Mouse (Mus musculus) MEL-GATA-1-ER (cell line): ENCODE measurements around the gene As3mt.
"Not testable (repeated sequence)": the region's sequence is repeated elsewhere in the genome, so short reads cannot be mapped to it uniquely, and the experiment has no call there.

Experiments used
- DNase-seq: peaks from one replicate; pipeline ENCODE4 v3.0.0-alpha.2; 2012; ENCODE audit warnings: low read depth; ENCODE audit errors: extremely low read depth

Gene As3mt

GRCm38 (mm10) chr19:46744681-46745080 lies 37.4 kb downstream of the As3mt start:
- DNase-seq = no peak

GRCm38 (mm10) chr19:46747799-46748198 lies 40.5 kb downstream of the As3mt start:
- no peak for DNase-seq

DNA sequence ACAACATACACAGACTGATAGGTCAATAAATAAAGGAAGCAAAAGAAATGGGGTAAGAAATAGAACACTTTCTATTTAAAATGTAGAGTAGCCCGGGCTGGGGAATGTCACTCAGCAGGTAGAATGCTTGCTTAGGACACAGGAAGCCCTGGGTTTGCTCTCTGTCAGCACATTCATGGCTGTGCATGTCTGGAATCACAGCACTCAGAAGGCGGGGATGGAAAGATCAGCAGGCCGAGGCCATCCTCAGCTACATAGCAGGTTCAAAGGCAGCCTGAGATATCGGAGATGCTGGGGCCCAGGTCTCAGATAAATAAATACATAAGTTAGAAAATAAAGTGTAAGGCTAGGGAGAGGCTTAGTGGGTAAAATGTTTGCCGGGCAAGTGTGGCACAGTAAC lies 45.0 kb downstream of the As3mt start:
- no peak for DNase-seq

DNA sequence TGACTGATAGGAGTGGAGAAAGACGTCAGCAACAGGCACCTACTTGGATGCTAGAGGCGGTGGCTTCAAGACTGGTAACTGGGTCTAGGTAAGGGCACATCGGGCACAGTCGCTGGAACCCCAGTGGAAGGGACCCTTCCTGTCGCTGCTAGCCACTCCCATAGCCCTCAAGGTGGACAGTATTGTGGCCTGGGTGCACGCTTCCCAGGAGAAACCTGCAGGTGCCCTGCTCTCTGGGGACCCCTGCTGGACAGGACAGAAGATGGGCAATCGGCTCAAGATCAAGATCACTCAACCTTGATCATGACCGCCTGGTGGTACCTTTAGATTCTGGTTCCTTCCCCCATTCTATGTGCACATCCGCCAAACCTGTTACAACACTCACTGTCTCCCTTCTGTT lies 47.8 kb downstream of the As3mt start:
- DNase-seq = no peak

DNA sequence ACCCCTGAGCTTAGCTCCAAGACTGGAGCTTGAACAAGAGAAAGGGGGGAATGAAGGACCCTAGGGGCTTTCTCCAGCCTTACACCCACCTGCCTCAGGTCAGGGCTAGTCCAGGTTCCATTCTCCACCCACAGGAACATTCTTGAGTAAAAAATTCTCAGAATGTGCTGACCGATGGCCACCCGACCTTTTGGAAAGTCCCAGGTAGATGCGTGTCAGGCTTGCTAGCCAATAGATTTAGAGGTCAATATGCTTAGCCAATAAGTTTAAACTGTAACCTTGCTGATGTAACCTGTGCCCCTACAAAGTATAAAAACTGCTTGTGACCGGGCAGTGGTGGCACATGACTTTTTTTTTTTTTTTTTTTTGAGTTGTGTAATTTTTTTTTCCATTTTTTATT lies 49.0 kb downstream of the As3mt start:
- DNase-seq = no peak

DNA sequence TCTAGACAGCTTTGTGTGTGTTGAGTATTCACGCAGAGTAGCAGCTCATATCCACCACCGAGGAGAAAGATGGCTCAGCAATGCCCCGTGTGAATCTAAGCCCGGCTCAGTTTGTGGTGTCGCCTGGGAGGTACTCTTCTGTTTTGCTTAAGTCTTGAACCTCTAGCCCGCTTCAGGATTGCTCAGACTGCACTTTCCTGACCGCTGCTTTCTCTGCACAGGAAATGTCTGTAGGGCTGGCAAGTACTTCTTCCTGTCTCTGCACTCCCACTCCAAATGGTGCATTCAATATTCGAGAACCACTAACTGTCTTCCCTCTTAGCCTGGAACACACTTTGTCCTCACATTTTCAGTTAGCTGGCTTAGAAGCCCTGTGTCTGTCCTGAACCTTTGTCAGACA lies 51.8 kb downstream of the As3mt start:
- no peak for DNase-seq

GRCm38 (mm10) chr19:46759909-46760308 lies 52.7 kb downstream of the As3mt start:
- not testable (repeated sequence) for DNase-seq

GRCm38 (mm10) chr19:46760375-46761160 lies 53.3 kb downstream of the As3mt start:
- DNase-seq = peak; percentile 74

GRCm38 (mm10) chr19:46761247-46761946 lies 54.1 kb downstream of the As3mt start, which contains the start of gene Cnnm2:
Gene Cnnm2 (plus strand): TSS chr19:46761596.
- DNase-seq = peak; percentile 99

GRCm38 (mm10) chr19:46761971-46762290 lies 54.7 kb downstream of the As3mt start:
- no peak for DNase-seq

GRCm38 (mm10) chr19:46762291-46762991 lies 55.2 kb downstream of the As3mt start:
- no peak for DNase-seq

DNA sequence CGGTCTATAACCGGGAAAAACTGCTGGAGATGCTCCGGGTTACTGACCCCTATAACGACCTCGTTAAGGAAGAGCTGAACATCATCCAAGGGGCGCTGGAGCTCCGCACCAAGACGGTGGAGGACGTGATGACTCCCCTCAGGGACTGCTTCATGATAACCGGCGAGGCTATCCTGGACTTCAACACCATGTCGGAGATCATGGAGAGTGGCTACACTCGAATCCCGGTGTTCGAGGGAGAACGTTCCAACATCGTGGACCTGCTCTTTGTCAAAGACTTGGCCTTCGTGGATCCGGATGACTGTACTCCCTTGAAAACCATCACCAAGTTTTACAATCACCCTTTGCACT lies 55.7 kb downstream of the As3mt start:
- DNase-seq = no peak

DNA sequence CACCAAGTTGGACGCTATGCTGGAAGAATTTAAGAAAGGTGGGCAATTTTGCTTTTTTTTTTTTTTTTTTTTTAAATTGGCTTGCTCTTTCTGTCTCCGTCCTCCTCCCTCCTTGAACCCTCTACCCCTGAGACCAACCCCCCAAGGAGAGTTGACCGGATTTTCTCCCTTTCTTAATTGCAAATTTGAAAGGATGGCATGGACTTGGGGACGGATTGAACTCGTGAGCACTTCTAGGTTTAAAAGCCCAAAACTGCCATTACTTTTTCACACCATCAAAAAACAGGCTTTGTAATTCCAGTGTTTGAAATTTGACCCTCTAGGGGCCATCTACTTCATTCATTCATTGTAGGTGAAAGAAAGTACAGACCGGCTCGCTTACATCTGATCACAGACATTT lies 56.1 kb downstream of the As3mt start:
- DNase-seq = no peak

GRCm38 (mm10) chr19:46763932-46764762 lies 56.9 kb downstream of the As3mt start:
- DNase-seq = no peak

DNA sequence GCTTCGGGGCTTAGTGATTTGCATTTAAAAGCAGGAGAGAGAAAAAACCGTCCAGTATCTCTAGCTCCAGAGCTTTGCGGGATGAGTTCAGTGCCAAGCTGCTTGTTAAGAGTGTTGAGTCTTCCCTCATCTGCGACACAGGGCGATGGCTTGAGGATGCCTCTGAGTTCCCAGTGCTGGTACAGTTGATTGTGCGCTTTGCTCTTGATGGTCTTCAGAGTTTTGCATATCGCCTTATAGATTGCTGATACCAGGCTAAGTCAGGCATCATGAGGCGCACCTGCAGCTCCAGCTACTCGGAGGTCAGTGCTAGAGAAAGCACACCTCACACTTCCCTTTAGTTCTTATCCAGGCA lies 57.5 kb downstream of the As3mt start:
- no peak for DNase-seq

DNA sequence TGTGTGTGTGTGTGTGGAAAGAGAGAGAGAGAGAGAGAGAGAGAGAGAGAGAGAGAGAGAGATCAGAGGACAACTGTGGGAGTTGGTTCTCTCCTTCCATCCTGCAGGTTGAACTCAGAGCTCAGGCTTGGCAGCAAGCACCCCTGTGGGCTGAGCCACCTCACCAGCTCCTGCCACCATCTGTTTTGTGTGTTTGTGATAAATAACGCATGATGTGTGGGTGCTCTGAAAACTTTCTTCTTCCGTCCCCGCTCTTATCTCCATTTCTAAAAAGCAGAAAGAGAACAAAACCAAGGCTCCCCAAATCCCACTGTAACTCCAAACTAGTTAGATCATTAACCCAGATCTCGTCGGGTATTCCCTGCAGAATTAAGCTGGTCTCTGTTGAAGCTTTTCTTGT lies 58.9 kb downstream of the As3mt start:
- peak; percentile 67 for DNase-seq

DNA sequence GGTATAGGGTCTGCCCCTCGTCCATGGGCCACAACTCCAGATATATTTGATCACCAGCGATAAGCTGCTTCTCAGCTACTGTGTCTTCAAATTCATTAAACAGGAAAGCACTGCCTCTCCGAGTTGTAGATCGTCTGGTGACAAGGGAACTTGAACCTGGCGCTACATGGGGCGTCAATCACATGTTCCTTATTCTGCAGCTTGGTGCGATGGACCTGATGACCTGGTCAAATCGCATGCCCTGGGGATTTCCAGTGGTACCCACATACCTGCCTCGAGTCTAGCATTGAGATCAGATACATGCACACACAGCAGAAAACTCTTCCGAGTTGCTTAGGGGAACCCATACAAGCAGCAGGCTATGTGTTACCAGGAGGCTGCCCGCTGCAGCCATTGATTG lies 62.5 kb downstream of the As3mt start:
- DNase-seq = no peak

- DNase-seq = no peak
Observed at GRCm38 (mm10) chr19:46771801-46772200, 64.5 kb downstream of the As3mt start.

GRCm38 (mm10) chr19:46776391-46776790 lies 69.1 kb downstream of the As3mt start:
- DNase-seq = no peak

GRCm38 (mm10) chr19:46776850-46777249 lies 69.6 kb downstream of the As3mt start:
- no peak for DNase-seq

- no peak for DNase-seq
Observed at GRCm38 (mm10) chr19:46777928-46778680, 70.8 kb downstream of the As3mt start.
